Comparison of ENCODE assay signal across 25 mouse cellular contexts in genomic region chr6:73113898-73114297, GRCm38 (mm10).
DNase-seq lines count a peak whose midpoint lies in the region; ATAC-seq and TF ChIP-seq lines count a peak whose summit lies in the region.
"Had no signal": no experiment of that assay in that cellular context is flagged by ENCODE, and none has a peak within 500 bp of the region (broad histone marks: within the 10 kb centered on the region; RNA-seq: fewer than 3 reads in every experiment).

No protein-coding gene starts in this region.

- TF ChIP-seq POLR2A in CH12.LX (IDR thresholded peaks at IDR 0.05; ENCODE audit: low read depth, low read length), result no peak

- no peak overlapping the region for H3K27ac ChIP-seq in kidney, embryonic 16.5 days (ENCODE audit: low read length)
- no peak overlapping the region for H3K27ac ChIP-seq in CH12.LX (ENCODE audit: insufficient read depth, low read depth)
- no peak overlapping the region for H3K27ac ChIP-seq in midbrain, embryonic 15.5 days
- H3K27ac ChIP-seq in forebrain, embryonic 13.5 days, result no peak overlapping the region
- H3K27ac ChIP-seq: gastrocnemius, adult 2 months; limb, embryonic 12.5 days; midbrain, embryonic 13.5 days; stomach, embryonic 15.5 days had no signal

- no peak overlapping the region for H3K4me2 ChIP-seq in kidney, embryonic 16.5 days (replicated peaks; ENCODE audit: low read depth, low read length)
- H3K4me2 ChIP-seq in CH12.LX (ENCODE audit: insufficient read depth, low read depth, poor library complexity, severe bottlenecking), result no peak overlapping the region
- no peak overlapping the region for H3K4me2 ChIP-seq in midbrain, embryonic 15.5 days
- no peak overlapping the region for H3K4me2 ChIP-seq in forebrain, embryonic 13.5 days
- H3K4me2 ChIP-seq: limb, embryonic 12.5 days; liver, embryonic 11.5 days; midbrain, embryonic 13.5 days; stomach, embryonic 15.5 days had no signal

- H3K27me3 ChIP-seq in kidney, embryonic 16.5 days (ENCODE audit: insufficient read depth, low read length), result no peaks in the 10 kb centered on the region
- no peaks in the 10 kb centered on the region for H3K27me3 ChIP-seq in CH12.LX (replicated peaks)
- H3K27me3 ChIP-seq in midbrain, embryonic 15.5 days (replicated peaks), result no peaks in the 10 kb centered on the region
- no peaks in the 10 kb centered on the region for H3K27me3 ChIP-seq in forebrain, embryonic 13.5 days
- H3K27me3 ChIP-seq: limb, embryonic 12.5 days; midbrain, embryonic 13.5 days; stomach, embryonic 15.5 days had no signal

- H3K9me3 ChIP-seq in kidney, embryonic 16.5 days (ENCODE audit: low read length), result no peaks in the 10 kb centered on the region
- no peaks in the 10 kb centered on the region for H3K9me3 ChIP-seq in CH12.LX (replicated peaks; ENCODE audit: low read length)
- H3K9me3 ChIP-seq in midbrain, embryonic 15.5 days, result no peaks in the 10 kb centered on the region
- H3K9me3 ChIP-seq in forebrain, embryonic 13.5 days (replicated peaks), result no peaks in the 10 kb centered on the region
- H3K9me3 ChIP-seq: G1E; limb, embryonic 12.5 days; midbrain, embryonic 13.5 days; stomach, embryonic 15.5 days had no signal

- H3K79me2 ChIP-seq in CH12.LX (replicated peaks; ENCODE audit: control insufficient read depth, extremely low read depth, insufficient read depth, poor library complexity, severe bottlenecking), result no peaks in the 10 kb centered on the region

- no peak overlapping the region for H3K9ac ChIP-seq in kidney, embryonic 16.5 days (replicated peaks; ENCODE audit: low read length)
- no peak overlapping the region for H3K9ac ChIP-seq in CH12.LX (ENCODE audit: insufficient read depth, low read depth)
- H3K9ac ChIP-seq in midbrain, embryonic 15.5 days, result no peak overlapping the region
- H3K9ac ChIP-seq in forebrain, embryonic 13.5 days, result no peak overlapping the region
- H3K9ac ChIP-seq: limb, embryonic 12.5 days; midbrain, embryonic 13.5 days; stomach, embryonic 15.5 days had no signal

- DNase-seq in kidney, postnatal 14 days, result peak; percentile 5
- DNase-seq in 416B (ENCODE audit: low read depth), result peak; percentile 53
- DNase-seq in CH12.LX (ENCODE audit: extremely low read depth), result peak; percentile 17
- DNase-seq in gastrocnemius, adult 18-20 months (ENCODE audit: low spot score), result no peak
- DNase-seq: adrenal gland, postnatal 36 days; cerebellum, adult 8-10 months; cerebellum, postnatal 25 days; gastrocnemius, adult 2 months; gastrocnemius, postnatal 36 days; lung, postnatal 14 days; retina, postnatal 1 day; right cerebral cortex, postnatal 14 days; thymus, postnatal 14 days had no signal

- no peaks in the 10 kb centered on the region; the same call in 1 of the 2 replicates for H3K4me1 ChIP-seq in kidney, embryonic 16.5 days (ENCODE audit: insufficient read depth, low read length)
- H3K4me1 ChIP-seq in CH12.LX (ENCODE audit: control insufficient read depth in 1 of 2, insufficient read depth in 2 of 2), result peaks cover 0 to 9% of the 10 kb centered on the region in 2 experiments; a peak in 2 of 4 replicates
- H3K4me1 ChIP-seq in midbrain, embryonic 15.5 days, result no peaks in the 10 kb centered on the region
- H3K4me1 ChIP-seq in forebrain, embryonic 13.5 days, result no peaks in the 10 kb centered on the region
- H3K4me1 ChIP-seq: limb, embryonic 12.5 days; midbrain, embryonic 13.5 days; stomach, embryonic 15.5 days had no signal

- TF ChIP-seq CTCF in CH12.LX (conservative IDR thresholded peaks at IDR 0.05 in 1 of 2, IDR thresholded peaks at IDR 0.05 in 1 of 2; ENCODE audit: low read depth in 2 of 2, low read length in 2 of 2), result no peak

- no peak overlapping the region for H3K4me3 ChIP-seq in kidney, embryonic 16.5 days (ENCODE audit: low read length)
- H3K4me3 ChIP-seq in CH12.LX (replicated peaks in 1 of 3; ENCODE audit: low read depth in 2 of 3, low read length in 2 of 3, poor library complexity in 1 of 3), result no peak overlapping the region
- H3K4me3 ChIP-seq in midbrain, embryonic 15.5 days, result no peak overlapping the region
- H3K4me3 ChIP-seq in forebrain, embryonic 13.5 days, result no peak overlapping the region
- H3K4me3 ChIP-seq: gastrocnemius, adult 2 months; limb, embryonic 12.5 days; midbrain, embryonic 13.5 days; stomach, embryonic 15.5 days had no signal

- no peaks in the 10 kb centered on the region for H3K36me3 ChIP-seq in kidney, embryonic 16.5 days (ENCODE audit: insufficient read depth, low read length)
- no peaks in the 10 kb centered on the region for H3K36me3 ChIP-seq in CH12.LX (replicated peaks in 1 of 2; ENCODE audit: control insufficient read depth in 1 of 2, insufficient read depth in 1 of 2, low read length in 1 of 2)
- H3K36me3 ChIP-seq in midbrain, embryonic 15.5 days (replicated peaks), result no peaks in the 10 kb centered on the region
- H3K36me3 ChIP-seq in forebrain, embryonic 13.5 days (ENCODE audit: poor library complexity, severe bottlenecking), result no peaks in the 10 kb centered on the region
- H3K36me3 ChIP-seq: G1E; limb, embryonic 12.5 days; midbrain, embryonic 13.5 days; stomach, embryonic 15.5 days had no signal

- 55% methylated on average over 2 of the region's 2 CpGs for WGBS in kidney, embryonic 16.5 days
- WGBS in midbrain, embryonic 15.5 days, result 82% methylated on average over 2 of the region's 2 CpGs
- 86% methylated on average over 2 of the region's 2 CpGs for whole genome bisulfite sequencing in forebrain, embryonic 13.5 days

- dilution Hi-C loops in CH12.LX (cut with MboI; ENCODE audit: extremely low pct_ligation_motif_present, extremely low pct_unique_long_range_greater_than_20kb, low sequenced_read_pairs), result no loop called here

- TF ChIP-seq EP300 in CH12.LX (IDR thresholded peaks at IDR 0.05; ENCODE audit: low read length), result peak; percentile 10; the same call in 1 of the 2 replicates

- no peak for ATAC-seq in kidney, embryonic 16.5 days (ENCODE audit: low FRiP score, low TSS enrichment)
- peak; percentile 83 for ATAC-seq in granulocyte monocyte progenitor cell, adult 5-6 weeks (replicated peaks; ENCODE audit: poor library complexity, severe bottlenecking)
- ATAC-seq in midbrain, embryonic 15.5 days (replicated peaks), result no peak
- ATAC-seq in forebrain, embryonic 13.5 days, result no peak
- ATAC-seq: forebrain, embryonic 14.5 days; hindbrain, embryonic 16.5 days; midbrain, embryonic 13.5 days; Patski had no signal

- no peak for TF ChIP-seq RAD21 in CH12.LX (IDR thresholded peaks at IDR 0.05; ENCODE audit: low read depth, low read length)

- in situ Hi-C loops in CH12.LX (cut with MboI; ENCODE audit: low pct_ligation_motif_present, low pct_unique_long_range_greater_than_20kb, low sequenced_read_pairs), result no loop called here

TF ChIP-seq in CH12.LX, 34 proteins besides CTCF, POLR2A, EP300 and RAD21:
- TF ChIP-seq NRF1 (IDR thresholded peaks at IDR 0.05; ENCODE audit: low read depth, low read length) (no peak), CHD1 (IDR thresholded peaks at IDR 0.05; ENCODE audit: low read depth, low read length) (no peak), TBP (conservative IDR thresholded peaks at IDR 0.05; ENCODE audit: low read depth, low read length) (no peak), POLR2AphosphoS2 (IDR thresholded peaks at IDR 0.05; ENCODE audit: low read depth, low read length) (no peak), UBTF (IDR thresholded peaks at IDR 0.05; ENCODE audit: low read depth, low read length) (no peak), HCFC1 (IDR thresholded peaks at IDR 0.05; ENCODE audit: low read depth, low read length) (no peak), PAX5 (IDR thresholded peaks at IDR 0.05; ENCODE audit: low read length) (no peak), MAFK (IDR thresholded peaks at IDR 0.05; ENCODE audit: insufficient replicate concordance, low read length) (no peak), KAT2A (IDR thresholded peaks at IDR 0.05; ENCODE audit: insufficient replicate concordance, low read length) (no peak), MAZ (IDR thresholded peaks at IDR 0.05; ENCODE audit: low read depth, low read length) (no peak), ZNF384 (IDR thresholded peaks at IDR 0.05; ENCODE audit: low read depth, low read length) (no peak)
TF ChIP-seq in CH12.LX: peak in this region for 0.
